Mouse (Mus musculus): ENCODE measurements at regions not wholly inside any gene's neighbourhood (a gene's known extent, or its start where the extent isn't known, plus 50 kb on each side); places are given as distances from the start of the nearest gene placed in this dataset.

DNA sequence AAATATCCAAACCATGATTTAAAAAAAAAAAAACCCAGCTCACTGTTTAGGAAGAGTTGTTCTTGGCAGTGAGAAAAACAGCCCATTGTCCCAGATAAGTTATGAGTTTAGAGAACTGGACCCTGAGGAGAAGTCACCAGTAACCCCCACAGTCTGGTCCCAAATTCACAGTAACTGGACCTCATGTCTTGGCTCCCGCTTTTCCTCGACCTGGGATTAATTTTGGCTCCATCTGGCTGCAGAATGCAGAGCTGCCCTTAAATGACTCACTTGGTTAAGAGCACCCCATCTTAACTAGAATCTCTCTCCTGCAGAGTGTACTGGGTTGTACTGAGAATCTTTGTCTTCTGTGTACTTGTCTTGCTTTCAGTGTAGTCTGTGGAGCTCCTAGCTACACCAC is 221.0 kb downstream of the Snx13 start:
- TF ChIP-seq EP300 (IDR thresholded peaks at IDR 0.05; ENCODE audit: low read depth) (no peak), CTCF (IDR thresholded peaks at IDR 0.05; ENCODE audit: low read depth) (no peak)
